Mouse (Mus musculus) right cerebral cortex, postnatal 25 days (tissue): ENCODE data around the gene 1700028J19Rik.
"Not testable (repeated sequence)": the region's sequence is repeated elsewhere in the genome, so short reads cannot be mapped to it uniquely, and the experiment has no call there.

Experiments used
- DNase-seq: peaks from one replicate; pipeline ENCODE4 v3.0.0; 2022

1700028J19Rik gene

DNA sequence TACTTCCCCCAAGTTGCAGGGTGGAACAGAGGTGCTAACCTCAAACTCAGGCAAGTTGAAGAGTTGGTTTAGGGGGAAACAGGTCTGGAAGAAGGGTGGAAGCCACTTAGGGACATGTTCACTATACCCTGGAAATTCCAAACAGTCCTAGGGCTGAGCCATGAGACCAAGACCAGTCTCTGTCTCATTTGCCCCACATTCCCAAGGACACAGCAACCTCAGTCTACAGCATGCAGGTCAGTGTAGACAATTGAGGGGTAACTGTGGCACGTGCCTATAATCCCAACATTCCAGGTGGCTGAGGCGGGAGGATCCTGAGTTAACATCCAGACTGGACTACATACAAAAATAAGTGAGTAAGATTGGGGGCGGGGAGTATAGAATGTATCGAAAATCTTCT lies 2.8 kb upstream of the 1700028J19Rik start:
- DNase-seq: no peak

DNA sequence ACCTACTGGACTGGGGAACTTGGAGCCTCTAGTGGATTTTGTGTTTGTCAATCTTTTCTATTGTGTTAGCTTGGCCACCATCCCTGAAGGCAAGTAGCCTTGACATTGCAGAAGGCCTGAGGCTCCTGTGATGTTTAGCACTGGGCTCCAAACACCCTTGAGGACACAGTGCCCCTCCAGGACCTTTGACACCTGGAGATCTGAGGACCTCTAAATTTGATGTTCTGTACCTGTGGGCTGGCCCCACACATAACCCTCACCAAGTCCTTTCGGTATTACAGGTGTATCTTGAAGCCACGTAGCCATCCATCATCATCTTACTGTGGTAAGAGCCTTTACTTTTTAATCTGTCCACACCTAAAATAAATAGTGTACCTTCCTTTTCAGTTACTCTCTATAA lies 1.5 kb upstream of the 1700028J19Rik start:
- no peak for DNase-seq

DNA sequence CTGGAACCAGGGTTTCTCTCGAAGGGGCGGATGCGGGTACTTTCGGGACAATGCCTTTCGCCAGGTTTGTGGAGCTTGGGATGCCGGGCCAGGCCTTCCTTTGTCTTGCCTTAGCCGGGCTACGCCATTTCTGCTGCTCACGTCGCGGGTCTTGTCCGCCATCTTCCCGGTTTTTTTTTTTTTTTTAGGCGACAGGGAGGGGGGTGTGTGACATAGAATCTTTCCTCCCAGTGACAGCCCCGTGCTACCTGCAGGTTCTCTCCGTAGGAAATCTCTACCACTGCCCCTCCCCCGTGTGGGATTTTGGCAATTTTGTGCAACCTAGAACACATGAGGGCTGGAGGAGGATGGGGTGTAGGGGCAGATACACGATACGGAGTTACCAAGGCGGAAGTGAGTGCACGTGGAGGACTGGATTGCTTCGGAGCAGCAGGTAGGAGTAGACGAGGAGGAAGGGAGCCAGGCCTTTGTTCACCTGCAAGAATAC lies 532 bp upstream of the 1700028J19Rik start:
- peak; percentile 49 for DNase-seq

DNA sequence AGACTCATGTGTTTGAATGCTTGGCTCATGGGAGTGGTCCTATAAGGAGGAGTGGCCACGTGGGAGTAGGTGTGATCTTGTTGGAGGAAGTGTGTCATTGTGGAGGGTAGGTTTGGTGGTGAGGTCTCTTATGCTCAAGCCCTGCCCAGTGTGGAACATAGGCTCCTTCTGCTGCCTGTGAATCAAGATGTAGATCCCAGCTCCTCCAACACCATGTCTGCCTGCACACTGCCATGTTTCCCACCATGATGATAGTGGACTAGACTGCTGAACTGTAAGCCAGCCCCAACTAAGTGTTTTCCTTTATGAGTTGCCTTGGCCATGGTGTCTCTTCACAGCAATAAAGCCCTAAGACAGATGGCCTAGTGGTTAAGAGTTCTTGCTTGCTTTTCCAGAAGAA lies 2.4 kb downstream of the 1700028J19Rik start:
- no peak for DNase-seq

DNA sequence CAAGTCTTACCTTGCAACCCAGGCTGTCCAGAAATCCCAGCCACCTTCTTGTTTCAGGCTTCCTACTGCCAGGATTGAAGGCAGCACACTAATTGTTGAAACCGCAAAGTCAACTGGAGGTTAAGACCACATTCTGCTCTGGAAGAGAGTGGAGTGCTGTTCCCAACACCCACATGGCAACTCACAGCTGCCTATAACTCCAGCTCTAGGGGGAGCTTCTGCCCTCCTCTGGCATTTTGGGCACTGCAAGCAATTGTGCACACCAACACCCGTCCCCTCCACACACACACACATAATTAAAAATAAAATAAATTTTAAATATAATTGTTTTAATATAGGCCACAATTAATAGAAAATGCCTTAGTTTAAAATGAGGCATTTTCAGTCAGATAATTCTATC lies 5.3 kb downstream of the 1700028J19Rik start:
- no peak for DNase-seq

DNA sequence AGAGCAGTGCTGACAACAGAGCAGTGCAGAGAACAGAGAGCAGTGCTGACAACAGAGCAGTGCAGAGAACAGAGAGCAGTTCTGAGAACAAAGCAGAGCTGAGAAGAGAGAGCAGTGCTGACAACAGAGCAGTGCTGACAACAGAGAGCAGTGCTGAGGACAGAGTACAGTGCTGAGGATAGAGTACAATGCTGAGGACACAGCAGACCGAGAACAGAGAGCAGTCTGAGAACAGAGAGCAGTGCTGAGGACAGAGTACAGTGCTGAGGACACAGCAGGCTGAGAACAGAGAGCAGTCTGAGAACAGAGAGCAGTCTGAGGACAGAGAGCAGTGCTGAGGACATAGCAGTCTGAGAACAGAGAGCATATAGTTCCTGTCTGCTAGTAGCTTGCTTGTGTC lies 5.8 kb downstream of the 1700028J19Rik start:
- no peak for DNase-seq

DNA sequence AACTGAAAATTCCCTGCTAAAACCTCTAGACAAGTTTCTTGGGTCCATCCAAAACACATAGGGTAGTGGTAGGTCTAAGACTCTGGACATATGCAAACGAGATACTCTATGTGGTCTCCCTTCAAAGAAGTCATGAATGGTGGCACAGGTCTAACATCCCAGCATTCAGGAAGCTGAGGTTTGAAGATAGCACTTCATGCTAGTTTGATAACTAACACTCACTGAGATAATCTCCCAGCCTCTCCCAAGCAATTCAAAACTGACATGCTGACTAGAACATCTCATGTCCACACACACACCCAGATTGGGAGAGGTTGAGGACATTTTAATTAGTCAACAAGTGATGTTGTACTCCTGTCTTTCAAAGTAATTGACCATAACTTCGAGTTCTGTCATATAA lies 6.6 kb downstream of the 1700028J19Rik start:
- no peak for DNase-seq

DNA sequence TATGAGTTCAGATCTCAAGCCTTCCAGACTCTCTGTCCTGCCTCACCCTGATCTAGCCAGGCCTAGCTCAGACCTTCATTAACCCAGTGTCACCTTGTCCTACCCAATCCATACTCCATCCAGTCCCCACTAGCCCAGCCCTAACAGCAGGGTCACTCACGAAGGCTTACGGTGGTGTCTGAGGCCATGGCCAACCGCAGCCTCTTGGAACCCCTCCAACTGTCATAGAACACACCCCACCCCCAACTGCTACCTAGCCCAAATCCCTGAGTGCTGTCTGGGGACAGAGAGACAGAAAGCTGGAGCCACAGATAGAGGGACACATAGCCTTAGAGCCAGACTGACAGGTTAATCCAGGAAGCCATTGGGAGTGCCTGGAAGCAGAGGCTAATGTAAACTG lies 10.6 kb downstream of the 1700028J19Rik start, which contains the start of gene Gm36864:
Gene Gm36864, plus strand, starts transcription at position 269 of the 400 bp plus-strand sequence.
- no peak for DNase-seq

DNA sequence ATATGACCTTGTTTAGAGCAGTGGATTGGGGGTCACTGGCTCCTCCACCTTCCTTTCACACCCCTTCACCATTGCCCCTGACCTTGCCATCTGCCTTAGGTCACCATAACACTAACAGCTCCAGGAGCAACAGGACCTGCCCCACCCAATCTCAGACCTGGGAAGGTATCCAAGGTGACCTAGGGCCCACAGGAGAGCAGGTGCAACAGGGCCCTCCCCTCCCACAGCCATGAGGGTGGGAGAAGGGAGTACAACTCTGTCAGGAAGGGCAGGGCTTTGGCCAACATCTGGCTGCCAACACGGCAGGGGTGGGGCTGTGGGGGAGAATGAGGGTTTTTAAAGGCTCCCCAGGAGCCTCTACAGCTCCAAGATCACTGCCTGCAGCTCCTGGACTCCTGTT lies 21.4 kb downstream of the 1700028J19Rik start, which contains the start of gene Klk1:
Gene Klk1, plus strand, starts transcription at position 285 of the 400 bp plus-strand sequence.
- DNase-seq: no peak

DNA sequence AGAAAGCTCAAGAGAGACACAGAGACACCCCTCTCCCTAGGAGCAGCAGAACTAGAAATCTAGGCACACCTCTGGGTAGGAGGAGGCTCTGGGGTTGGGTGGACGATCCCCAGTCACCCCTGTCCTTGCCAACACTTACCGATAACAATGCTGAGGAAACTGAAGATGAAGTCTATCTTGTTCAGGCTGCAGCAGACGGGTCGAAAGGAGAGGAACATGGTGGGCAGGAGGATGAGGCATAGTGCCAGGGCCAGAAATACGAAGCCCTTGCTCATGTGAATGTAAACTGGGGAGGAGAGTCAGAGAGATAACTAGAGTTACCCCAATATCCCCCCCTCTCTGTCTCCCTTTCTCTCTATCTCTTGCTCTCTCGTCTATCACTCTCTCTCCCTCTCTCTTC lies 24.2 kb downstream of the 1700028J19Rik start:
- DNase-seq: not testable (repeated sequence)

DNA sequence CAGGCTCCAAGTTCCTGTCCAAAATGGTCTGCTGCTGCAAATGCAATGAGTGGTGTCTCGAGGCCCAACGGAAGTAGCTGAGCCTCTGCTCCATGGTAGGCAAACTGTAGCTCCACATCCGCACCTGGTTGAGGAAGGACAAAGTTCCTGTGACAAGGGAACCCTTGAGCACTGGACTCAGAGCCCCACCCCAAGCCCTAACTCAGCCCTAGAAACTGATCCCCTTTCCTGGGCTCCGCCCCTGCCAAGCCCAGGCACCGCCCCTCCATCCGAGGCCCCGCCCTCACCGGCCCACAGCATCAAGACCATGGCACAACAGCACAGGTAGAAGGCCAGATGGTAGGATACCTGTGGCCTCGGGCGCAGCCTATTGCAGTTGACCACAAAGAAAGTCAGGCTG lies 24.9 kb downstream of the 1700028J19Rik start:
- not testable (repeated sequence) for DNase-seq

DNA sequence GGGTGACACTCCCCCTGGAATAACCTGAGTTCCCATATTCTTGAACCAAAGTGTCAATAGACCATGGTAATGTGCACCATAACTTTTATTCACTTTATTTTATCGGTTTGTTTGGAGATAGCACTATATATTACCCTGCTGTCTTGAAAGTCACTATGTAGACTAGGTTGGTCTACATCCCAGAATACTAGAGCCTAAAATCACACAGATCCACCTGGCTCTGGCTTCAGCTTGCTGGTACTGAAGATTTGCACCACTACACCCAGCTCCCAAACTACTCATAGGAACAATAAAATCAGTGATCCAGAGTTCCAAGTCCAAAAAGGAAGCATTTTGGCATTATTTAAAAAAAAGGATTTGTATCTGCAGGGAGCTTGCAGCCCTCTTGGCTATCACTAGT lies 30.9 kb downstream of the 1700028J19Rik start, which contains the start of gene Klk1b5:
Gene Klk1b5, plus strand, starts transcription at position 301 of the 400 bp plus-strand sequence.
- no peak for DNase-seq

DNA sequence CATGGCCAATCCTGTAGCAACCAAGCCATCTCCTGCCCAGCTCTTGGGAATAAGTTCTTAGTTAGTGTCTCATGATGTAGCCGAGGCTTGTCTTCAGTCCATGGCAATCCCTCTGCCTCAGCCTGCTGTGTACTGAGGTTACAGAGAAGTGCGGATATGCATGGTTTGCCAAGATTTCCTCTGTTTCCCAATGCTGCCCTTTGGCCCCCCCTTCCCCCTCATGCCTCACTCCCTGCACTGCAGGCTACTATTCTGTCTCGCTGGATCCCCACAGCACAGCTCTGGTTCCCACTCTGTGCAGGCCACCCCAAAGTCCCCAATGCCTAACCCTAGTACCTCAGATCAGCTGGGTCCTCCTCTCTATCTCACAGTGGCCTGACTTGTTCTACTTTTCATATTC lies 38.2 kb downstream of the 1700028J19Rik start:
- no peak for DNase-seq

DNA sequence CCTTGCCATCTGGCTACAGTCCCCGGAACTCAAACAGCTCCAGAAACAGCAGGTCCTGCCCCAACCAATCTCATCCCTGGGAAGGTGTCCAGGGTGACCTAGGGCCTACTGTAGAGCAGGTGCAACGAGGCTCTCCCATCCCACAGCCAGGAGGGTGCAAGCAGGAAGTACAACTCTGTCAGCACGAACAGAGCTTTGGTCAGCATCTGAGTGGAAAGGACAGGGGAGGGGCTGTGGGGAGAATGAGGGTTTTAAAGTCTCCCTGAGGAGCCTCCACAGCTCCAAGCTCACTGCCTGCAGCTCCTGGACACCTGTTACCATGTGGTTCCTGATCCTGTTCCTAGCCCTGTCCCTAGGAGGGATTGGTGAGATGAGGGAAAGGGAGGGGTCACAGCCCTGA lies 39.4 kb downstream of the 1700028J19Rik start, which contains the start of gene Klk1b4:
Gene Klk1b4, plus strand, starts transcription at position 301 of the 400 bp plus-strand sequence.
- not testable (repeated sequence) for DNase-seq

DNA sequence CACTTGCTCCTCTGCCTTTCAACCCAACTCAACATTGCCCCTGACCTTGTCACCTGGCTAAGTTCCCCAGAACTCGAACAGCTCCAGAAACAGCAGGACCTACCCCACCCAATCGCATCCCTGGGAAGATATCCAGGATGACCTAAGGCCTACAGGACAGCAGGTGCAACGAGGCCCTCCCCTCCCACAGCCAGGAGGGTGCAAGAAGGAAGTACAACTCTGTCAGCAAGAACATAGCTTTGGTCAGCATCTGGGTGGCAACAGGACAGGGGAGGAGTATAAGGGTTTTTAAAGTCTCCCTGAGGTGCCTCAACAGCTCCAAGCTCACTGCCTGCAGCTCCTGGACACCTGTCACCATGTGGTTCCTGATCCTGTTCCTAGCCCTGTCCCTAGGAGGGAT lies 48.6 kb downstream of the 1700028J19Rik start, which contains the start of gene Klk1b3:
Gene Klk1b3, plus strand, starts transcription at position 301 of the 400 bp plus-strand sequence.
- no peak for DNase-seq

DNA sequence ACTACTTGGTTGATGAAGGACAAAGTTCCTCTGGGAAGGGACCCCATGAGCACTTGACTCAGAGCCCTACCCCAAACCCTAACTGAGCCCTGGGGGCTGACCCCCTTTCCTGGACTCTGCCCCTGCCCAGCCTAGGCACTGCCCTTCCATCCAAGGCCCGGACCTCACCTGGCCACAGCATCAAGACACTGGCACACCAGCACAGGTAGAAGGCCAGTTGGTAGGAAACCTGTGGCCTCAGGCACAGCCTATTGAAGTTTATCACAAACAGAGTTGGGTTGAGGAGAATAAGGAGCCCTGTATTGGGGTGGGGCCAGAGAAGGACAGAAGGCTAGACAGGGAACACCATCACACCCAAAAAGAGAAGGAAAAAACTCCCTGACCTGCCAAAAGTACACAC lies 53.0 kb downstream of the 1700028J19Rik start:
- DNase-seq: not testable (repeated sequence)

DNA sequence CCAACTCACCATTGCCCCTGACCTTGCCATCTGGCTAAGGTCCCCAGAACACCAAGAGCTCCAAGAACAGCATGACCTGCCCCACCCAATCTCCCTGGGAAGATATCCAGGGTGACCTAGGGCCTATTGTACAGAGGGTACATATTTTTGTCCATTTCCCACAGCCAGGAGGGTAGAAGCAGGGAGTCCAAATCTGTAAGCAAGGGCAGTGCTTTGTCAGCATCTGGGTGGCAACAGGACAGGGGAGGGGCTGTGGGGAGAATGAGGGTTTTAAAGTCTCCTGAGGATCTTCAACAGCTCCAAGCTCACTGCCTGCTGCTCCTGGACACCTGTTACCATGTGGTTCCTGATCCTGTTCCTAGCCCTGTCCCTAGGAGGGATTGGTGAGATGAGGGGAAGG lies 58.6 kb downstream of the 1700028J19Rik start, which contains the start of gene Klk1b24:
Gene Klk1b24, plus strand, starts transcription at position 301 of the 400 bp plus-strand sequence.
- DNase-seq: not testable (repeated sequence)

DNA sequence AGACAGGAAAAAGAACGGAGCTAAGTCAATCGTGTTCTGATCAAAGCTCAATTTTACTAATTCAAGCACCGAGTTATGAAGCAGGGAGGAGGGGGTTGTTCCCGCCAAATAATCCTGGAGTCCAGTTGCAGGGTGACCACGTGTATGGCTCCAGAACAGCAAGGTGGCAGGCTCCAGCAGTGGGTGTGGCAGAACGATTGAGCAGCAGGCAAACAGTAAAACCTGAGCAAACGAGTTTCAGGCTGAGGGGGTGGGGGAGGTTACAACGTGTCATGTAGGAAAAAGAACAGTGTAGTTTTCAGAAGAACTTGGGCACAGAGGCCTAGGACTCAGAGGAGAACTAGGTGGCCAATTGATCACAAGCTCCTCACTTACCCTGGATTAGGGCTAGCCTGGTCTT lies 60.0 kb downstream of the 1700028J19Rik start:
- DNase-seq: not testable (repeated sequence)
